Mouse (Mus musculus) hindlimb bud, embryonic 11.5 days (tissue): ENCODE data around the gene Emc9.

Source experiments
- DNase-seq: peaks from one replicate; pipeline ENCODE4 v3.0.0-alpha.2; 2012; ENCODE audit warnings: low read depth, low spot score; ENCODE audit errors: extremely low spot score

The Emc9 gene

DNA sequence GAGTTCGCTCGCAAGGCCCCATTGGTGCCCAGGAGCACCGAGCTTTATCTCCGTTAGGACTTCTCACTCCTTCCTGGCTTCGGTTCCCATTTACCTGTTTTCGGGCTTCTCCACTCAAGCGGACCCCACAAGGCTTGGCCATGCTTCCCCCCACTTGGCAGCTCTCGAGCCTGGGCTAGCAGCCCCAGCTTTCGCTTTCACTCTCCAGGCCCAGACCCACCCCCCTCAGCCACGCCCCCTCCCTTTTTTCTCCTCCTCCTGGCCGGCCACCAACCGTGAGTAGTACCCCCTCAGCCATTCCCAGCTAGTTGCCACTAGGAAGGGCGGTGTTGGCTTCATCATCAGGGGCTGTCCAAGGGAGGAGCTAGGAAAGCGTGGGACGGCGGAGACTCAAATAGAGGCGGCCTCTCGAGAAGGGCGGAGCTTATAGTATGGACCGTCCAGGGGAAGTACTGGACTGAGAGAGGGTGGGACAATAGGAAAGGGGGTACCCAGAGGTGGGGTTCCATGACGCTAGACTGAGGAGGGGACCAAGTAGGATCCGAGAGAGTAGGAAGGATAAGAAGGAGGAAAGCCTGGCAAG, 5.7 kb upstream of the Emc9 start, which contains the start of gene Psme2:
Gene Psme2 (minus strand): TSS at position 366 of the 583 bp plus-strand sequence.
- DNase-seq: peak; percentile 74

DNA sequence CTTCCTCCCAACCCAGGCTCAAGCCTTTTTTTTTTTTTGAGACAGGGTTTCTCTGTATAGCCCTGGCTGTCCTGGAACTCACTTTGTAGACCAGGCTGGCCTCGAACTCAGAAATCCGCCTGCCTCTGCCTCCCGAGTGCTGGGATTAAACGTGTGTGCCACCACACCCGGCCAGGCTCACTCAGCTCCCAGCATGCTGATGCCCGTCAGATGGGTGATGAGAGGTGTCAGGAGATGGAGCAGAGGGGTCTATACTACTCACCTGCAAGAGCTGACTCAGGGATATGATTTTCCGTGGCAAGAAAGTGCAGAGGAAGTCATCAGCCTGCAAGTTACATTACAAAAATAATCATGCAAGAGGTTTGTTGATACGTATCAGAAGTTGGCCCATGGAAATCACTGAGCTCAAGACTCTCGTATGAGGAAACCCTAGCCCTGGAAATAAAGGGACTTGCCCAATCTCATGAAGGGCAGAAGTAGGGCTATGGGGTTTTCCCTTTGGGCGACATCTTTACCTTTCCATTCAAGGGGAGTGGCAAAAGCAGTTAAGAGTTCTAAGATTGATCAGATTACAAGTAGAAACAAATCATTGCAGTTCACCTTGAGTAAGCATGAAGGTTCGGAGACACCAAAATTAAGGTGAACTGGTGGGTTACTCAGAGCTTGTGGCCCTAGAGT, 4.8 kb upstream of the Emc9 start:
- no peak for DNase-seq

DNA sequence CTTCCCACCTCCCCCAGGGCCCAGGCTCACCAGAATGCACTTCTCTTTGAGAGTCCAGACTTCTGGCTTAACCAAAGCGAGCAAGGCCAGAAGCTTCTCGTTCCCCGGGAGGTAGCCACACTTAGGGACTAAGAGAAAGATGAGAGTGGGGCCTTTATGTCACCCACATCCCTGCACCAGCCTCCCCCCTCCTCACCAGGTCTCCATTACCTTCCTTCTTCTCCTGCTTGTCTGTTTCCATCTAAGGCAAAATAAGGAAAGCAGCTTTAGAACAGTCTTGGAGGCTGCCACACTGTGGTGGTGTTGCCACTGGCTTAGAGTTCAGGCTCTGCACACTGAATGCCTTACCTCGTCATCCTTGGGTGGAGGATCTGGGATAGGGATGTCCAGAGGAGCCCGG, 4.2 kb upstream of the Emc9 start:
- no peak for DNase-seq

DNA sequence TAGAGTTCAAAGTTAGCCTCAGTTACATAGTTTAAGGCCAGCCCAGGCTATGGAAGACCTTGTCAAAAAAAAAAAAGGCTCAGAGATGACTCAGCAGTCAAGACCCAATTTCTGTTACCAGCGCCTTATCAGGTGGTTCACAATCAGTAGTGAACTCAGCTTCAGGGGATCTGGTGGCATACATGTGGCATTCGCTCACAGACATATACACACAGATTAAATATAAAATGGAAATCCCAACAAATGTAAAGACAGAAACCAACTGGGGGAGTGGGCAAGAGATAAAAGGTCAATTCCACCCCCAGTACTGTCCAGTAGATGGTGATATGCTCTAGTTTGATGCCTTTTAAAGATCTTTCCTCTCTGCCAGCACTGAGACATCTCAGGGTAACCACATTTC, 1.0 kb upstream of the Emc9 start:
- no peak for DNase-seq

DNA sequence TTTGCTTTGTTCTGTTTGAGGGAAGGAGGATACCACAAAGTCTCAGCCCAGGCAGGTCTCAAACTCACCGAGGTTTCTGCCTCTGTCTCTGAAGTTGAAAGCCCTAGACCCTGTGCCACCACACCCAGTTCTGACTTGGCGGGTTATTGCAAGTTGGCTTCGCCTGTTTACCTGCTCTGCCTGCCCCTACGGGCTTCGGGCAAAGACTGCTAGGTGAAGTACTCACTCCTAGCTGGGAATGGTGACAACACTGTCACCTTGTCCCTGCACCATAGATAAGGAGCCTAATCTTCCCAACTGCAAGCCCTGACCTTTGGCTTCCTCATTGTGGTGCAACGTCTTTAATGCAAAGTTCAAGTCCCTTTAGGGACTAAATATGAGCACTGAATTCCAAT, 461 bp upstream of the Emc9 start:
- no peak for DNase-seq

DNA sequence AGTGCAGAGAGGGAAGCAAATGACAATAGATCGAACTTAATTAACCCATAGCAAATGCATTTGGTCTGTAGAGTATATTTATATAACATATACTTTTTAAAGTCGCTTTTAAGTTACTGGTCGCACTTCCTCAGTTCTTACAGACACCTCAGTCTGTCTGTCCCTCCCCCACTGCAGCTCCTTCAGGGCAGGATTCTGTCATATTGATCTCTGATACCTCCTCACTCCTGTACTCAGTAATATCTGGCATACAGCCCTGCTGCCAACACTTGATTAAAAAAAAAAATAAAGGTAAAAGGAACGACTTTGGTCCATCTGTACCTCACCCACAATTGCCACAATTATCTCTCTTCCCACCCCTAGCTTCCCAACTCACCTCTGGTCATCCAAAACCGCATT, 800 bp downstream of the Emc9 start:
- DNase-seq: no peak

DNA sequence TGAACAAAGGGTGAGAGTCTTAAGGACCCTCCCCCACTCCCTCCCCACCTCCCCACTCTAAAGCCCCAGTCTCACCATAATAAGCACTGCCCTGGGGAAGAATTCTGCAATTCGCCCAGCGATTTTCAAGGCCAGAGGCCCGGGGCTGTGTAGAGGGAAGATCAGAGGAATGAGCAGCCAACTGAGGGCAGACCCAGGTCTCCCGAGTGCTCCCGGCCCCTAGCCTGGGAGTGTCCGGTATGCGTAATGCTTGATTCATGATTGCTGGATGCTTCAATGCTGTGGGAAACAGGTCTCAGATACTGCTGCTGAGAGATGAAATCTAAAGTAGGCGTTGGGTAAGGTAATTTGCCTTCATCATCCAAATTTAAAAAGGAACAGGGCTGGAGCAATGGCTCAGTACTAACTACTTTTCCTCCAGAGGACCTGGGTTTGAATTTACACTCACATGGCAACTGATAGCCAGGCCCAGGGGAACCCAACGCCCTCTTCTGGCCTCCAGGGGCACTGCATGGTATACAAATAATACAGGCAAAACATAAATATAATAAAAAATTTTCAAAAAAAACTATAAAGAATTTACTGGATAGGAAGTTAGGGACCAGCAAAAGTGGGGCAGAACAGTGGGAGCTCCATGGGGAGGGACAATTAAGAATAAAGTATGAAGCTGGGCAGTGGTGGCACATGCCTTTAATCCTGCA, 3.0 kb downstream of the Emc9 start:
- DNase-seq: no peak

DNA sequence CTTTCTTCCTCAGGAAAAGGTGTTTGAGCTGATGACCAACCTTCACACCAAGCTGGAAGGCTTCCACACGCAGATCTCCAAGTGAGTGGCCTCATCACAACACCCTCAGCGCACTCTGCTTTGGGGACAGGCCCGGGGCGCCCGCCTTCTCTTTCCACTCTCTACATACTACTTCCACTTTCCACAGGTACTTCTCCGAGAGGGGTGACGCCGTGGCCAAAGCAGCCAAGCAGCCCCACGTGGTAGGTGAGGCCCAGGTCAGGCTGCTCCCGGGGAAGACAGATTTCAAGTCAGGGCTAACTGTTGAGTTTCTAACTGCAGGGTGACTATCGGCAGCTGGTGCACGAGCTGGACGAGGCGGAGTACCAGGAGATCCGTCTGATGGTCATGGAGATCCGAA, 4.4 kb downstream of the Emc9 start:
- no peak for DNase-seq

DNA sequence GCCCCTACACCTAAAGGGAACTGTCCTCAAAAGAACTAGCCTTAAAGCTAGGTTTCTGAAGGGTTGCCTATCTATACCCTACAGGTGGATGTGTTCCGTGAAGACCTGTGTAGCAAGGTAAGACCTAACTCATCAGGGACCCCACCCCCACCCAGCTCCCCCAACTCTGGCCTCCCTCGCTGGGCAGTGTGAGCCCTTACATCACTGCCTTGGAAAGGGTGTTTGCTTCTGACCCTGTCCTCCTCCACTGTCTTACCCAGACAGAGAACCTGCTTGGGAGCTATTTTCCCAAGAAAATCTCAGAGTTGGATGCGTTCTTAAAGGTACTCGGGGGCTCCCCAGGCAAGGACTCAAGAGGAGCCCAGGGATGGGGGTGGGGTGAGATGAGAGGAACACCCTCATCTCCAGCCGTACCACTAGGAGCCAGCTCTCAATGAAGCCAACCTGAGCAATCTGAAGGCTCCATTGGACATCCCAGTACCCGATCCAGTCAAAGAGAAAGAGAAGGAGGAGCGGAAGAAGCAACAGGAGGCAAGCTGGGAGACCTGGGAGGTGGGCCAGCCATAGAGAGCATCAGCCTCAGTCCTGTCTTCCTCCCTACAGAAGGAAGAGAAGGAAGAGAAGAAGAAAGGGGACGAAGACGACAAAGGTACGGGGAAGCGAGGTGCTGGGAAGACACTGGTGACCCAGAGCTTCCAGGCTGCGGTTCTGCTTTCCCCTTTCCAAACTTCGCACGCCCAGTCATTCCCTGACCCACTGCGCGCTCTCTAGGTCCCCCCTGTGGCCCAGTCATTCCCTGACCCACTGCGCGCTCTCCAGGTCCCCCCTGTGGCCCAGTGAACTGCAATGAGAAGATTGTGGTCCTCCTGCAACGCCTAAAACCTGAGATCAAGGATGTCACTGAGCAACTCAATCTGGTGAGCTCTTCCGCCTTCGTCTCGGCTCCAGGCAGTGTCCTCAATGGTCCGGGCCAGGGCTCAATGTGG, 5.3 kb downstream of the Emc9 start:
- DNase-seq: no peak

DNA sequence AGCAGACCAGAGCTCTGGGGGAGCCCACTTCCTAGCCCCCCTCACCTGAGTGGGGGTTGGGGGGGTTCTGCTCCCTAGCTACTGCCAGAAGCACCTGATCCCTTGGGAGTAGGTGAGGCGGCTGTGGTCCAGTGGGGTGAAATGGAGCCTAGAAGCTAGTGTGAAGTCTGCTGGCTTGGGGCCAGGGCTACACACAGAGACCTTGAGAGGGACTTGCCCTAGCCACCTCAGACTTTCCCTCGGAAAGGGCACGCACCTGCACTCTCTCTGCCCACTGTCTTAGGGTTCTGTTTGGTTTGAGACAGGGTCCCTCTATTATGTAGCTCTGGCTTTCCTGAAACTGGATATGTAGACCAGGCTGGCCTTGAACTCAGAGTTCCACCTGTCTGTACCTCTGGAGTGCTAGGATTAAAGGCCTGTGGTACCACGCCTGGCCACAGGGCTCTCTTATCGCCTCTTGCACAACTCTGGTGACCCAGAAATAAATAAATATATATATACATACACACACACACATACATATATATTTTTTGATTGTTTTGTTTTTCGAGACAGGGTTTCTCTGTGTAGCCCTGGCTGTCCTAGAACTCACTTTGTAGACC, 6.3 kb downstream of the Emc9 start:
- DNase-seq: no peak

DNA sequence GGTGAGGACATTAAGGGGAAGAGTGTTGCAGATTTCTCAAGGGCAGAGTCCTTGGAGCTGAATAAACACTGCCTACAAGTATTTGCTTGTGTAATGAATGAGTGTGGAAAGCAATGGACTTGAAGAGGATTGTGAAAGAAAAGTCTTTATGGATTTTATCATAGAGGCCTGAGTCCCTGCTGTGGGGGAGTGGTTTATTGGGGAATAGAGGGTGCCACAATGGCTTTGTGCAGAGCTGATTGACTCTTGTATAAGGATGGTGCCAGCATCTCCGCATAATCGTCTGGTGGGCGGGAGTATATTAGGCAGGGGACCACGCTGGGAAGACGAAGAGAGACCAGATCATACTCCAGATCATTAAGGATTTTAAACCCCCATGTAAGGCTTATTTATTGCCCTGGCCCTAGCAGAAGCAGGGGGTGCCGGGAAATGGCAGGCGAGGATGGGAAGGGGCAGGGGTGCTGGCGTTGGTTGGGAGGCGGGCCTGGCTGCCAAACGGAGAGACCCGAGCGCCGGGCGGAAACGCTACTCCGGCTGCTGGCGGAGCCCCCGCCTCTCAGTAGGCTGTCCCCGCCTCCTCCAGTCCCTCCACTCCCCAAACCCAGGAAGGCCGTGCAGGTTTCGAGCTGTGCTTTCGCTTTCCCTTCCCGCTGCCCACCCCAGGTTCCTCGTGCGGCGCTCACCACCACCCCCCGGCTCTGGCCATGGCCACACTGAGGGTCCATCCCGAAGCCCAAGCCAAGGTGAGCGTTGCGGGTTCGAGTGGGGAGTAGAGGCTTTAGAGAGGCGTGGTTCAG, 7.0 kb downstream of the Emc9 start, which contains the start of gene Psme1:
Gene Psme1 (plus strand): TSS at position 253 of the 797 bp plus-strand sequence.
- no peak for DNase-seq

DNA sequence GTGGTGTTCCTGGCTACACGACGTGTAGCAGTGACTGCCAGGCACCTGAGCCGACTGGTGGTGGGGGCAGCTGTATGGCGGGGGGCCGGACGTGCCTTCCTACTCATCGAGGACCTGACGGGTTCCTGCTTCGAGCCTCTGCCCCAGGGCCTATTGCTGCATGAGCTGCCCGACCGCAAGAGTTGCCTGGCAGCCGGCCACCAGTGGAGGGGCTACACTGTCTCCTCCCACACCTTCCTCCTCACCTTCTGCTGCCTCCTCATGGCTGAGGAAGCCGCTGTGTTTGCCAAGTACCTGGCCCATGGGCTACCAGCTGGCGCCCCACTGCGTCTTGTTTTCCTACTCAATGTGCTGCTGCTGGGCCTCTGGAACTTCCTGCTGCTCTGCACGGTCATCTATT, 8.7 kb downstream of the Emc9 start:
- no peak for DNase-seq

DNA sequence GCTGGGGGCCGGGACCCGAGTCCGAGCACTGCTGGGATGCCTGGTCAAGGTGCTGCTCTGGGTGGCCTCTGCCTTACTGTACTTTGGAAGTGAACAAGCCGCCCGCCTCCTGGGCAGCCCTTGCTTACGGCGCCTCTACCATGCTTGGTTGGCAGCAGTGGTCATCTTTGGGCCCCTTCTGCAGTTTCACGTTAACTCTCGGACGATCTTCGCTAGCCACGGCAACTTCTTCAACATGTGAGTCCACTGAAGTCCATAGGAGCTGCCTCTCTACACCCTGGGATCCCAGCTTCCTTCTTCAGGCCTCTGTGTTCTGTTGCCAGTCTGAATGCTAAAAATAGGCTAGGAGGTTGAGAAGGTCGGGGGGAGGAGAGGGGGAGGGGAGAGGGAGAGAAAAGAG, 9.4 kb downstream of the Emc9 start:
- DNase-seq: no peak

DNA sequence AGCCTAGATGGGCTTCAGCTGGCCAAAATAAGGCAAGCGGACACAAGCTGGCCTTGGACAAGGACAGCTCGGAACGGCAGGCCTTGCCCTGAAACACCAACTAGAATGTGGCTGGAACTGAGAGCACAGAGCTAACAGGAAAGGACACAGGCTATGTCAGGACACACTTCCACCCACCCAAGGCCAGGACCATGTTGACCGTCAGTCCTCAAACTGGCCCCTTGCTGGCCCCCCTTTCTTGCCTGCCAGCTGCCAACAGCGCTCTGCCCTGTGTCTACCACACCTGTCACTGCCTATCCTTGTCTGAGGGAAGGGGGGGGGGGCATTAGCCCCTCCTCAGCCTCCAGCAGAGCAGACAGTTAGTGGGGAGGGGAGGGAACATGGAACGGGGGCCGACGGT, 9.8 kb downstream of the Emc9 start, which contains the start of gene Fitm1:
Gene Fitm1 (plus strand): TSS at position 316 of the 400 bp plus-strand sequence.
- DNase-seq: no peak

DNA sequence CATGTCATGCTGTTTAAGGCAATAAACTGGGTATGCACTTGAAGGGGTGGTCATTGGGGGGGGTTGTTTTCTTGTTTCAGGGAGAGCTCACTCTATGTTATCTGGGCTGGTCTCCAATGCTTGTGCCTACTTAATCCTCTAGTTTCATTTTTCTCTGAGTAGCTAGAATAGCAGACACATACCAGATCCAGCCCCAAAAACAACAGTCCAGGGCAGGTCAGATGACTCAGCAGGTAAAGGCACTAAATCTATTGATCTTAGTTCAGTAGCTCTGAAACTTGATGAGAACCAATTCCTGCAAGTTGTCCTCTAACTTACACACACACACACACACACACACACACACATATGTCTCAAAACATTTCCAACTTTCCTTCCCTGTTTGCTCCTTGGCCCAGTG, 13.3 kb downstream of the Emc9 start:
- DNase-seq: no peak

DNA sequence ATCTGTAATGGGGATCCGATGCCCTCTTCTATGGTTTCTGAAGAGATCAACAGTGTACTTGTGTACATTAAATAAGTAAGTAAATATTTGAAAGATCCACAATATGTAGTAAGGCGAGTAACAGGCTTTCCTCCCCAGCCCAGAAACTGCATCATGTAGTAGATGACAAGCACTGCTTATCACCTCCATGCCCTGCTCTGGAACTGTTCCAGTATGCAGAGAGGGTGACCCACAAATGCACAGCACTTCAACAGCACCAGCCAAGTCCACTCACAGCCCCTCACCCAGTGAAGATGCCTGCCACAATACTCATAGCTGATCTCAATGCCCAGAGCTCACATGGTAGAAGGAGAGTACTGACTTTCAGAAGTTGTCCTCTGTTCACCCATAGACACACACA, 14.5 kb downstream of the Emc9 start:
- no peak for DNase-seq

DNA sequence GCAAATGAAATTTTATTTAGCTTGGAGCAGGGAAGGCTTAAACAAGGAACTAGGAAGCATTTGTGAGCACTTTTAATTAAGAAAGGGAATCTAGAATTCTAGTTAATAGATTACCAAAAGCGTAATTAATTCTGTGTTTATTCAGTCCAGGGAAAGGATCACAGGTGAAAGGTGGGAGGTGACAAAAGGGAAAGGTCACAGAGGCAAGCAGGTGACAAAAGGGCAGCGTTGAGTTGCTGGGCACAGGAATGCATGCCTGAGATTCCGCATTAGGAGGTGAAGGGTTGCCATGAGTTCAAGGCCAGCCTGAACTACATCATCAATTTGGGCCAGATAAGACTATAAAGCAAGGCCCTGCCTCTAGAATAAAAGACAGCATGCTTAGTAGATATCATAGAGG, 17.6 kb downstream of the Emc9 start:
- no peak for DNase-seq

DNA sequence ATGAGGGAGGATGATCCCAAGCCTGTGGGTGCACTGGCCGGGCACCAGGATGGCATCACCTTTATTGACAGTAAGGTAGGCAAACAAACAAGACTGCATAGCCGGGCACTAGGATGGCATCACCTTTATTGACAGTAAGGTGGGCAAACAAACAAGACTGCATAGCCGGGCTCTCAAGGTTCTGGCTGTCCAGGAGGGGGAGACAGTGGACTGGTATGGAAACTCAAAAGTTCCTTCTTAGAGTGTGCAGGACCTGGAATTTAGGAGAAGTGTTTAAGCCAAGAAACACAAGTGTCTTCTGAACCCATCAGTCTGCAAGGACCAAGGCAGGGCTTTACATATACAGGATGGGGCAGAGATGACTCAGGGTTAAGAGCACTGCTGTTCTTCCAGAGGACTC, 19.4 kb downstream of the Emc9 start:
- DNase-seq: no peak

DNA sequence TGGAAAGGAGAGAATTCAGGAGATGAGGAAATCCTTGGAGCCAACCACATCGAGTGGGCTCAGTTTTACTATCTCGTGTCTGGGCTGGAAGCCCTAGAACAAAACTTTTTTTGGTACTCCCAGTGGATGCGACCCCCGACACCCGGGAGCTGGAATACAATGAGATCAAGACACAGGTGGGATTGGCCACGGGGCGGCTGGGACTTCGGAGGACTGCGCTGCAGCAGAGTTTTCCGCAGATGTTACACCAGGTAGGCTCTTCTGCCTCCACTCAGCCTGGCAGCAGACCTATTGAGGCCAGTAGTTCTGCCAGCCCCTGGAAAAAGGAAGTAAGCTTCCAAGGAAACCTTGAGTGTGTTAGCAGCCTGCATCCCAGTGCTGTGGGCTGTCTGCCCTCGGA, 21.9 kb downstream of the Emc9 start:
- no peak for DNase-seq

DNA sequence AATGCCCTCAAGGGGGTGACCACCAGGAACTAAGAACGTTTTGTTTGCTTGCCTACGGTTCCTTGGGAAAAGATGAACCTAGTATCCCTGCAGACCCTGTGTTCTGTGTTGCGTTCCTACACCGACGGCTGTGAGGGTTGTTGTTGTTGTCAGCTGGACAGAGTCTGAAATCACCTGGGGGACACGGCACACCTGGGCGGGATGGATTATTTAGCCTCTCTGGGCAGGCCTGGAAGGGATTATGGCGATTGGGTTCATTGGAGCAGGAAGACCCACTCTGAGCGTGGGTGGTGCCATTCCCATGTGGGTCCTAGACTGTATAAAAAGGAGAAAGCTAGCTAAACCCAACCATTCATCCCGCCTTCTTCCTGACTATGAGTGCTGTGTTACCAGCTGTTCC, 23.2 kb downstream of the Emc9 start:
- no peak for DNase-seq
